Mouse (Mus musculus) activated CD4-positive, CD25-positive, alpha-beta regulatory T cell, adult 4 months (primary cell): ENCODE measurements around the gene Galnt7. TPM values are rescaled to one million over a fixed set of nuclear protein-coding genes. Genes with fewer than 3 reads are reported as not detected.
"Not testable (repeated sequence)": the region's sequence is repeated elsewhere in the genome, so short reads cannot be mapped to it uniquely, and the experiment has no call there.

Experiments used
- ATAC-seq: one replicate; pipeline ENCODE4 v1.8.0; 2017
- polyA plus RNA-seq, 2 experiments: library from polyadenylated mRNA; unstranded; fragments of 100-300 nt; shearing (Covaris generic); gene quantifications; one replicate each; pipeline ENCODE4 v1.2.1; 2017

Galnt7 gene
- polyA plus RNA-seq, 2 experiments from 2014 or later, result 24.7 to 25.9 TPM

DNA sequence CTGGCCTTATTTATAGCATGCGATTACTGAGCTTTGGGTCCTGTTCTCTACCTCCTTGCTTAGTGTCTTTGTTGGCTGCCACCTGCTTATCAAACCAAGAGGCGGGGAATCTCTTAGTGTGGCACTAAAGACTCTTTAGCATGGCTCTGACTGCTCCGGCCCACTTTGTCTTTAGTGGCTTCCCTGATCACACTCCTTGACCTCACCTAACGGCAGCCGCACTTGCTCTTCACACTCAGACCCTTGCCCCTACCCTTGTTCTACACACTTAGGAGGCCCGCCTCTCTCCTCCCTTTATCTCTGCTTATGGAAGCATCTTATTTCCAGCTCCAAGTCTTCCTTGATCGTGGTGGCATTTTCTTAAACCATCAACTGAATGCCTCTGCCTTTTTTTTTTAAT is 114.2 kb downstream of the Galnt7 start:
- no peak for ATAC-seq

DNA sequence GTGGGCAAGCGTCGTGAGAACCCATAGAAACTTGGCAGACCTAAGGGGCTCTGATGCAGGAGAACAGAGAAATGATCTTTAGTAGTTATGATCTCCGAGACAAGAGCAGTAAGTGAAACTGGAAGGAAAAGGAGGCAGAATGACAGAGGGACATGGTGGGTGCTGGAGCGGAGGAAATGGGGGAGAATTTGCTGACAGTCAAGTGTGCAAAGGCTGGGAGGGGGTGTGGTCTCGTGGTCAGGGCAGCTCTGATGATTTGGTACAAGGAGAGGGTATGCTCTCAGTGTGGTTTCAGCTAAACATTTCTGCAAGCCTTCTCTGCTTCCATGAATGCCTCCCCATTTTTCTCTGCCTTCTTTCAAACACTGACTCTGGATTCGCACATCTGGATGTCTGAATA is 116.7 kb downstream of the Galnt7 start:
- no peak for ATAC-seq

DNA sequence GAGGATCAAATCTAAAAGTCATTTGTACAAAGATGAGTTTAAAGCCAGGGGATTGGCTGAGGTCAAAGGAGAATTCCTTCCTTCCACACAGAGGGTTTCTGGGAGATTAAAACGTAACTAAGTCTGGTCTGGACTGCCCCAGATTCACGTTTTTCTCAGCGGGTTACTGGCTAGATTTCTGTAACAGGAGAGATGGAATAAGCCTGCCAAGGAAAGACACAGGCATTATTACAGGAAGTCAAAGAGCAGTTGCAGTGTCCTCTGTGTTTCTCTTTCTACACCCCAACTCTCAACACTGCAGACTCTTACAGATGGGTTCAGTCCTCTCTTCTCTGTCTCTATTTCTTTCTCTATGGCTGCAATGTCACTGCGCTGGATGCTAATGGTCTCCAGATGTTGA is 118.3 kb downstream of the Galnt7 start:
- no peak for ATAC-seq

DNA sequence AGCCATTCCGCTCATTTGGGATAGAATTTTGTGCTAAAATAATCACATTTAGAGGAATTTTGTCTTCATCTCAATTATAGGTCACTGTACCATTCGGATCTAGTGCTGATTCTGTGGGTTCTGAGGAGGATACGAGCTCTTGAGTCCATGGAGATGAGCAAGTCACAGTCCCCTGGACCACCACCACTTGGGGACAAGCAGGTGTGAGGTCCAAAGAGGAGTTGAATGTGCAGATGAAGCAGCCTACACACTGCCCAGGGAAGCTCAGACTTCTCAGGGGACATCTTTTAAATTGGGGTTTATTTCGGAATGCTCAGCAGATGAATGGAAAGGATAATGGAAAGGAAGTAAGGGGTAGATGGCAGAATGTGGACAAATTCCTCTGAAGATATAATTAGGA is 119.7 kb downstream of the Galnt7 start:
- no peak for ATAC-seq

DNA sequence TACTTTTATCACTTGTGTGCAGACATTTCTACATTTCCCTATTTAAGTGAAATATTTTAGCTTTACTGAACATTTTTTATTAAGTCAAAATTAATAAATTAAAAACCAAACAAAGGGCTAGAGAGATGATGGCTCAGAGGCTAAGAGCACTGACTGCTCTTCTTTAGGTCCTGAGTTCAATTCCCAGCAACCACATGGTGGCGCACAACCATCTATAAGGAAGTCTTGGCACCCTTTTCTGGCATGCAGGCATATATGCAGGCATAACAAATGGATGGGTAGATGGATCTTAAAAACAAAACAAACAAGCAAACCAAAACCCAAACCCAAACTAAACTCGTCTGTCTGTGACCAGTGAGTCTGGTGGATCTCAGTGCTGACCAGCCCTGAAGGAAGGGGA is 120.6 kb downstream of the Galnt7 start:
- no peak for ATAC-seq

DNA sequence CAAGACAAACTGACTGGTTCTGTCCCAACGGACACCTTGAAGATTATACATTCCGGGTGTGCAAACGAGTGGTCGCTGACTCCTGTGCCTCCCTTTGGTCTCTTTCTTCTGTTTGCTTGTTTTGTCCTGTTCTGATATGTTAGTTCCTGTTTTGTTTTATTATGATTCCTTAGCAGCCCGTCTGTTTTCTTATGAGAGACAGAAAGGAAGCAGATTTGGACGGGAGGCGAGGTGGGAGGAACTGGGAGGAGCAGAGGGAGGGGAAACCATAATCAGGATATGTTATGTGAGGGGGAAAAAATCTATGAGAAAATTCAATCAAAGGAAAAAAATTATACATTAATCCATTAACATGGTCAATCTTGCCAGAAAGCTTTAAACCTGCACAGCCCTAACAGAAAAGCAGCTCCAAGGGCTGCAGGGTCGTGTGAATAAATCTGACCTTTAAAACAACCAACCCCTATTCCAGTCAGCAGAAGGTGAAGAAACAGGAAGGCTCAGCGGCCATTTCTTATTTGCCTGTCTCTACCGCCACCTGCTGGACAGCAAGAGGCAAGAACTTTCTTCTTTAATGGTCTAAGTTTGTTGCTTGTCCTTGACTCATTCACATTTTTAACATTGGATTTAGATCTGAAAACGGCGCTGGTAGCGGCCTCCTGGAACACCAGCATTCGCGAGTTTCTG is 122.0 kb downstream of the Galnt7 start:
- peak; percentile 82 for ATAC-seq

DNA sequence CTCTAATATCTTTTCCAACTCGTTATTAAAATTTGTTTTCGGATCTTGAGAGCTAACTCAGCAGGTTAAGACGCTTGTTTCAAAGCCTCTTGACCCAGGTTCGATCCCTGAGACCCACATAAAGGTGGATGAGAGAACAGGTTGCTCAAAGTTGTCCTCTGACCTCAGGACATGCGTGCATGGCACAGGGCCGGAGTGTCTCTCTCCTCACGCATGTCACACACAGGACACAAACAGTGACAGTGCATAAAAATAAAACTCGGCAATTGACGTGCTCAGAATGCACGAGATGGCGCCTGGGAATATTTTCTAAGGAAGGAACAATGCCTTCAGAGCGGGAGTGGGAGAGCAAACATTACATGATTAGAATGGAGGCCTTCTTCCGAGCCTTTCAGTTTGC is 122.6 kb downstream of the Galnt7 start:
- no peak for ATAC-seq

DNA sequence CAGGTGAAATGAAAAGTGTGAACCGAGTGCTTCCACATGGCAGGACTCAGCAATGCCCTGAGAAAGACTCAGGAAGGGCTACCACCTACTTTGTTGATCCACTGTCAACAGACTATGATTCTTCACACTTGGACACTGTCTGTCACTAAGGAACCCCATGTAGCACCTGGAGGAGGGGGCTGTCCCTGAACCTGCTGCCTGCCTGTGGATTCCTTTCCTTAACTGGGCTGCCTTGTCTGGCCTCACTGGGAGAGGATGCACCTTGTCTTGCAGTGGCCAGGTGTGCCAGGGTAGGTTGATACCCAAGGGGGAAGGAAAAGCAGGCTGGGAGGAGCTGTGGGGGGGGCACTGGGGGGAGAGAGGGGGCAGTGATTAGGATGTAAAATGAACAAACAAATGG is 124.8 kb downstream of the Galnt7 start:
- ATAC-seq, result no peak

DNA sequence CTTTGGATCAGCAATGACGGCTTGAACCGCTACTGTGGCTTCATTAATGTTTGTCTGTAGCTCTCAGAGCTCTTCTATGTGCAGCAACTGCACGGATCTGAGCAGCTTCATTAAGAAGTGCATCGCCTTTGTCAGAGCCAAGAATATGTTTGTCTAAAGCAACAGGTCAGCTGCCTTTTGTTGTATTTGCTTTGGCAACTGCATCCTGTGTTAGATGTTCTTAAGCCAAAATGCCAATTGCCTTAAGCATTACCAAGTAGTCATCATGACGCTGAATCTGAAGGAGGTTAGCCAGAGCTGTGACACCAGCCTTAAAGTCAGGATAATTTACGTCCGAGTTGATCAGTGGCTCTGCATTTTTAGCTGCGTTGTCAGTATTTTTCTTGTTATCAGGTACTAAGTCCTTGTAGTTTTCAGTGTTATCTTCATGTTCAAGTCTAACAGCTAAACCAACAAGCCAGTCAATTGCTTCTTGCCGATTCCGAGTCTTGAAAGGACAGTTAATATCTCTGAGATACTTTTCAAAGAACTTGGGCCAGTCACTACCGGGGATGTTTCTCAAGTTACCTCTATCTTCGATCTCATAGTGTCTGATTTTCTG is 132.5 kb downstream of the Galnt7 start:
- no peak for ATAC-seq

DNA sequence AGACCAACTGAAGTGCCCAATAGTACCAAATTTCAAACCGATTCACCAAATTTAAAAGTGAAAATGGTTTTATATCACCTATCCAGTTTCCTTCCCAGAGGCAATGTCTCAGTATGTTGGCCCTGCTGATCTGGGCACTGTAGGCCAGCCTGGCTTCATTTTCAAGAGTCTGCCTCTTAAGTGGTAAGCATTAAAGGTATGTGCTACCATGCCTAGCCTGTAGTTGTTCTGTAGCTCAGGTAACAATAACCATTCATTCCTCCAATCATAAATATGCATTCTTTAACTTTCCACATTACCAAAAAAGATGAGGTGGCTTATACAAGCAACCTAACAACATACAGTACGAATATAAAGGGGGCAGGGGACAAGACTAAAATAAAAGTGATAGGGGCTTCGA is 135.1 kb downstream of the Galnt7 start:
- ATAC-seq, result no peak

DNA sequence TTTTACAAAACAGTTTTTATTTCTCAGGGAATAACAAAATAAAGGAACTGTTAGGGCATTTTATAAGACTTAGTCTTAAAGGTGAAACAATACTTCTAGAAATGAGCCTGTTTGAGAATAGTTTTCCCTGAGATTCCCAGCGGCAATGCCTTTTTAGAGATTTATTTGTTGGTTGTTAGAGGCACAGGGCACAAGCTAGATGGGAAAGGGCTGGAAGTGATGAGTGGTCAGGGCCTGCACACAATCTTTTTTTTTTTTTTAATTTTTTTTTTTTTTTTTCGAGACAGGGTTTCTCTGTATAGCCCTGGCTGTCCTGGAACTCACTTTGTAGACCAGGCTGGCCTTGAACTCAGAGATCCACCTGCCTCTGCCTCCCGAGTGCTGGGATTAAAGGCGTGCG is 136.1 kb downstream of the Galnt7 start:
- ATAC-seq, result not testable (repeated sequence)

DNA sequence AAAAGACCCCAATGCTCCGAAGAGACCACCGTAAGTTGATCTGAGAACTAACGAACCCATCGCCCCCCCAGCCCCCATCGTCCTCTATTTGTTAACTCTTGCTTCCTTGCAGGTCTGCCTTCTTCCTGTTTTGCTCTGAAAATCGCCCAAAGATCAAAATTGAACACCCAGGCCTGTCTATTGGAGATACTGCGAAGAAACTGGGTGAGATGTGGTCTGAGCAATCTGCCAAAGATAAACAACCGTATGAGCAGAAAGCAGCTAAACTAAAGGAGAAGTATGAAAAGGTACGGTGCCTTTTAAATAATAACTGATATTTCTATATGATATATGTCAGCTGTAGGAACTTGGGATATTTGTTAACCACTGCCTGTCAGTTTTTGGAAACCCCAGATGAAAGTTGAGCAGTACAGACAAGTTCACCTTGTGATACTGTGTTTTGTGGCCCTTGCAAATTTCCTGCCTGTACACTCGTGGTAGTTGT is 139.6 kb downstream of the Galnt7 start:
- not testable (repeated sequence) for ATAC-seq

DNA sequence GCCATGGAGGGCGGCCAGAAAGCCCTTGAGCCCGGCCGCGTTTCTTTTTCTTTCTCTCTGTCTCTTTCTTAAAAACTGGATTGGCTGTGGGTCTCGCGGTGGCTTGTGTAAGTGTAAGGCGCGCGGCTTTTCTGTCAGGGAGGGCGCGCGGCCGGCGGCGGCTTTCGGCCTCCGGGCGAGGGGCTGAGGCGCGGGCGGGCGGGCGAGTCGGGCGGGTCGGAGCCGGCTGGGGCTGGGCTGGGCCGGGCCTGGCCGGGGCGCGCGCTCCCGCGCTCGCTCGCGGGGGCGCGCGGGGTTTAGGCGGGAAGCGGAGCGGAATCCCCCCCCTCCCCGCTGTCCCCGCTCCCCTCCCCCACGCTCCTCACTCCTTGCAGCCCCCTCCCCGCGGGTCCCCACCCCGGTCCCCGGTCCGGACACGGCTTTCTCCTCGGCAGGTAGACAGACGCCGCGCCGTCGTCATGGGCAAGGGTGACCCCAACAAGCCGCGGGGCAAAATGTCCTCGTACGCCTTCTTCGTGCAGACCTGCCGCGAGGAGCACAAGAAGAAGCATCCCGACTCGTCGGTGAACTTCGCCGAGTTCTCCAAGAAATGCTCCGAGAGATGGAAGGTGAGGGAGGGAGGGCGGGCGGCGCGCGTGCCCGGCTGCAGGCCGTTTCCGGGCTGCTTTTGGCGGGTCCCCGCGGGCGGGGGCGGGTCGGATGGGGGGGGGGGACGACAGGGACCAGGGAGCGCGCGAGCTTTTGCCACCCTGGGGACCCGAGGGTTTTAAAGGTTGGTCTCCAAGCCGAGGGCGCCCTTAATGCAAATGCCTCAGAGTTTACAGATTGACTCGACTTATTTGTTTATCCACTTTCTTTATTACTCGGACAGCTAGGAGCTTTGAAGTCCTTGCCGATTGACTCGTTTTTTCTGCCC is 140.4 kb downstream of the Galnt7 start:
- ATAC-seq, result no peak

DNA sequence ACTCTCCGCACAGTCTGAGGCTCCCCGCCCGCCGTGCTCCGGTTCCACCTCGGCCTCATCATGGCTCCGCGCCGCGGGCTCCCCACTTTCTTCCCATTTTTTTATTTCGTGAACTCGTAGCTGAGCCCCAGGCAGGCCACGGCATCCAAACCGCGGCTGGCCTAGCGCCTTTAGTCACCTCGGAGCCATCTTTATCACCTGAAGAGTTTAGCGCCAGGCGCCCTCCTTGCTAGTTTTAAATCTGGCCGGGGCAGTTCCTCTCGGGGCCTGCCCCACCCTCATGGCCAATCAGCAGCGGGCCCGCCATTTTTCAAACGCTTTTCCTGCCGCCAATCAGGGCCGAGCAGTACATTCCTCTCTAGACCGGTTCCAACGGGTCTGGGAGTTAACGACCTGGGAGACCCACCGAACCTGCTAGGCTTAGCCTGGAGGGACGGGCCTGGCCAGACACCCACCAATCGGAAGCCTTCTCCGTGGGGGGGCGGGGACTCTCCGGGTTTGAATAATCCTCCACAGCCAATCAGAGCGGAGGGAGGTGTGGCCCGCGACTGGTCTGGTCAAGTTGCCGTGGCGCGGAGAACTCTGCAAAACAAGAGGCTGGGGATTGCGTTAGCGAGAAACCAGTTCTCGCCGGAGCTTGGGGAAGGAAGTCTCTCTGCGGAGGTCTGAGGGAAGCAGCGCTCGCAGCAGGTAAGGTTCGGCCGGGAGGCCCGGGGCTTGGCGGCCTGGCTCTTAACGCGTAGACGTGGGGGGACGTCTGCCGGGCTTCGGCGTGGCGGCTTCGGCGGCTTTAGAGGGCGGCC is 141.3 kb downstream of the Galnt7 start, which contains the start of gene Hmgb2:
Gene Hmgb2 (plus strand): TSS at position 592 of the 803 bp plus-strand sequence.
- ATAC-seq, result peak; percentile 95

DNA sequence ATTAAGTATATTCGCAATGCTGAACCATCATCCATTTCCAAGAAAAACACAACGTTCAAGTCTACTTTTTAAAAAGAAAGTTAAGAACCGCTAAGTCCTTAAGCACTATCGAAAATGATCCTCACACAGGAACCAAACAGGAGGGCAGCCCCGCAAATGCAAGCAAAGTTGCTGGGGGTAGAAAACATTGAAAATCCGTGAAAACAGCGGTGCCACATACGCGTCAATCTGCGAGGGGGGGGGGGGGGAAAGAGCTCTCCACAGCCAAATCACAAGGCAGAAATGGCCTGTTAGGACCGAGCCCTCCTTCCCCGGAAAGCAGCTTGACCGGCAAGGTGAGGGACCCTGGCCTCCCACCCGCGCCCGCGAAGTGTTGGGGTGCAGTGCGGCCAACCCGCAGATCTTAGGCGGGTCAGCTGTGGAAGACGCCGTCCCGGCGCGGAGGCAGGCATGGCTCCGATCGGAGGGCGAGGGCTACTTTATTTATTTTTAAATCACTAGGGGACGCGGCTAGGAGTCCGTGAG is 142.0 kb downstream of the Galnt7 start:
- no peak for ATAC-seq

DNA sequence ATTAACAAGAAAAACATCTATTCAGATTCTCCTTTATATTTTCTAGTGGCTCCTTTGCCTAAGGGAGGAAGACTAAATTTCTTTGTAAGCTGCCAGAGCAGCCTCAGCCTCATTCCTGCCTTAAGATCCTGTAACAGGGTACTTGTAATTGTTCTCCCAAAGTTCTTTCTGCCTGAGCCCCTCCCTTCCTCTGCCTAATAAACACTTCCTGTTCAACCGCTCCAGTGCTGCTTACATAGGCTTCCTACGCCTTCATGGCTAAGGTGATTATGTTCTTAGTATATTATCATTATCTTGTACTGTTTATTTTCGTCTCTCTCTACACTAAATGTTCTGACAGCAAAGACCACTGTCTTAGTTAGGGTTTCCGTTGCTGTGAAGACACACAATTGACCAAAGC is 144.2 kb downstream of the Galnt7 start:
- ATAC-seq, result no peak

DNA sequence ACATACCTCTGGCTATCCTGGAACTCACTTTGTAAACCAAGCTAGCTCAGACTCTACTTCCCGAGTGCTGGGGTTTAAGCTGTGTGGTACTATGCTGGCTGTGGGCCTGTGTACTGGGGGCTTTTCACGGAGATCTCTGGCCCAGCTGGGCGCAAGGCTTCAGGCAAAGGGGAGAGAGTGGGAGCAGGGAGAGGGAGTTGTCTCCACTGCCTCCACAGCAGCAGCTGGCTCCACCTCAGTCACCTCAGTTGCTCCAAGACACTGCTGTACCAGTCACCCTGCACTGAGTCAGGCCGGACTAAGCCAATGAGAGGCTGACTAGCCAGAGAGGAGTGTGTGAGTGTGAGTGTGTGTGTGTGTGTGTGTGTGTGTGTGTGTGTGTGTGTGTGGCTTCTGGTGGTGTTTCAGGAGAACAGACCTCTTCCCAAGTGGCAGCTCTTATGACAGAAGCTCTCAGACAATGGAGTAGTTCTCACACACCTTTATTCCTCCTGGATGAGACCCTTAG is 145.2 kb downstream of the Galnt7 start:
- no peak for ATAC-seq

DNA sequence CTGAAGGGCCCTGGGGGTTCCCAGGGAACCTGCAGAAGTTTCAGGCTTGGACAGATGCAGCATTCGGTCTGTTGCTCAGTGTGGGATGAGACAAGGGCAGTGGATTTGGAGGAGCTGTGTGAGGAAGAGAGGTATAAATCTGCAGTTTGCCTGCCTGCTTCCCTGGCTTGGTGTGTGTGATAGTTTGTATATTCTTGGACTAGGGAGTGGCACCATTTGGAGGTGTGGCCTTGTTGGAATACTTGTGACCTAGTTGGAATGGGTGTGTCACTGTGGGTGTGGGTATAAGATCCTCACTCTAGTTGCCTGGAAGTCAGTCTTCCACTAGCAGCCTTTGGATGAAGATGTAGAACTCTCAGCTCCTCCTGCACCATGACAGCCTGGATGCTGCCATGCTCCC is 147.3 kb downstream of the Galnt7 start:
- ATAC-seq, result not testable (repeated sequence)

DNA sequence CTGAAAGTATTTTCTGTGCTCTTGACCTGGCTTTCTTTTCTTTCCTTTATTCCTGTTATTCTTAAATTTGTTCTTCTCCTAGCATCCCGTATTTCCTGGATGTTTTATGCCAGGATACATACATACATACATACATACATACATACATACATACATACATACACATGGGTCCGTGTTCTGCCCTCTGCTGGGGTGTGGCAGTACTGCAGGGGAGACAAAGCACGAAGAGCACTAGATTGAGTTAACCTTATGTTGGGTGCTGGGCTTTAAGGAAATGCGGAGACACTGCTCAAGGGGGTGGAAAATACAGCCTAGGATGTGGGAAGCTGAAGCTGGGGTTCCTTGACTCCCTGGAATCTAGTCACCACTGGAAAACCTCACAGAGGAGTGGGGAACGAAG is 149.2 kb downstream of the Galnt7 start:
- ATAC-seq, result peak; percentile 89

DNA sequence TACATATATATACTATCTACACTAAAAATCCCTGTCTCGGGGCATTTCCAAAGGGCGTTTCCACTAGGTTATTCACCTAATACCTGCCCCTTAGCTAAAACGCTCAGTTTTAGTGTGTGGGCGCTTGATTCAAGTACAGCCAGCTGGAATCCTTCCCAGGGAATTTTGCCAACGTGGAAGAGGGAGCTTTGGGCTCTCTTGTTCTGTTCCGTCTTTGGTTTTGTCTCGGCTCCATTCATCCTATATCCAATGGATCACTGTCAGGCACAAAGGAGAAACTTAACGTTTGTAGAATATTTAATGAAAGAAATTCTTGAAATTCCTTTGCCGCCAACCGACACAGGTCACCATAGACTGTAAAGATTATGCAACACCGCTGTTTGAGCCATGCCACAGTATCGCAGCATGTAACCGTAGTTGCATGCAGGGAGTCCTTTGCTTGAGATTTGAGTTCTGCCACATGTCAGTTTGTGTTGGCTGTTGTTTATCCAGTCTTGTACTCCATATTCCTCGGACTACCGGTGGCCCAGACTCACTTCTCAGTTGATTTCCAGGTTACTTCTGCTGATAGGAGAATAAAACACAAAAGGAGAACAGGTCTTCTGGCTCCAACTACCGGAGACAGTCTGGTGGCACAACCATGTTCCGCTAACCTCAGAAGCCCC is 153.9 kb downstream of the Galnt7 start:
- ATAC-seq, result no peak

DNA sequence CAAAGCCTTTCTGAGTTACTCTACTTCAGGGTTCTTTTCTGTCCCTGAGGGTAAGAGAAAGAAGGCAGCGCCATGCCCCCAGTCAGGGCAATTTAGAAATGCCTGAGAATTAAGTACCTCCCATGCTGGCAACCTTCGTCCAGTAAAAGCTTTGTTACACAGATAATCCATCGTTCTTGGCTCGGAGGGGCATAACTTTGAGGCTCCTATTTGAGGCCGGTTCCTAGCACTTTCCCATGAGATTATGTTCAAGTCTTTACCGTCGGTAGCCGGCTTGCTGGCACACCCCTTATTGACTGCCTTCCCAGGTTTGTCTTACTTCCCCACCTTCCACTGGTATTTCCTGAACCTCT is 154.4 kb downstream of the Galnt7 start:
- no peak for ATAC-seq

DNA sequence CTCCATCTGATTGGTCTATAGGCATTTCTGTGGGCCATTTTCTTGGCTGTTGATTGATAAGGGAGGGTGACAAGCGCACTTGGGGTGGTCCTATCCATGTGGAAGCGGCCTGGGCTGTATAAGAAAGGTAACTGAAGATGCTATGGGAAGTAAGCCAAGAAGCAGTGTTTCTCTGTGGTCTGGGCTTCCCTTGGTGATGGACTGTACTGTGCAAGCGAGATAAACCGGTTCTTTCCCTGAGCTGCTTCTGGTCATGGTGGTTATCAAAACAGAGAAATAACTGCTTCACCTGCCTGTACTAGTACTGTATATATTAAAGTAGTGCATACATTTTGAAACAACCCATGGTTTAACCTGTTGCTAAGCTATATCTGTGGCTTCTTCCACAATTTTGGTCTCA is 161.0 kb downstream of the Galnt7 start:
- no peak for ATAC-seq
